Mouse (Mus musculus) bone marrow macrophage, adult 2 months (primary cell): ENCODE data around the gene Ogg1.

Experiments
- CTCF ChIP-seq: IDR thresholded peaks from 2 replicates; pipeline ENCODE4 v1.5.1; 2012; ENCODE audit warnings: low read depth, mild to moderate bottlenecking, low read length, moderate library complexity
- POLR2A ChIP-seq: IDR thresholded peaks from 2 replicates; pipeline ENCODE4 v1.6.1; 2012; ENCODE audit warnings: mild to moderate bottlenecking, low read depth, low read length, borderline replicate concordance

DNA sequence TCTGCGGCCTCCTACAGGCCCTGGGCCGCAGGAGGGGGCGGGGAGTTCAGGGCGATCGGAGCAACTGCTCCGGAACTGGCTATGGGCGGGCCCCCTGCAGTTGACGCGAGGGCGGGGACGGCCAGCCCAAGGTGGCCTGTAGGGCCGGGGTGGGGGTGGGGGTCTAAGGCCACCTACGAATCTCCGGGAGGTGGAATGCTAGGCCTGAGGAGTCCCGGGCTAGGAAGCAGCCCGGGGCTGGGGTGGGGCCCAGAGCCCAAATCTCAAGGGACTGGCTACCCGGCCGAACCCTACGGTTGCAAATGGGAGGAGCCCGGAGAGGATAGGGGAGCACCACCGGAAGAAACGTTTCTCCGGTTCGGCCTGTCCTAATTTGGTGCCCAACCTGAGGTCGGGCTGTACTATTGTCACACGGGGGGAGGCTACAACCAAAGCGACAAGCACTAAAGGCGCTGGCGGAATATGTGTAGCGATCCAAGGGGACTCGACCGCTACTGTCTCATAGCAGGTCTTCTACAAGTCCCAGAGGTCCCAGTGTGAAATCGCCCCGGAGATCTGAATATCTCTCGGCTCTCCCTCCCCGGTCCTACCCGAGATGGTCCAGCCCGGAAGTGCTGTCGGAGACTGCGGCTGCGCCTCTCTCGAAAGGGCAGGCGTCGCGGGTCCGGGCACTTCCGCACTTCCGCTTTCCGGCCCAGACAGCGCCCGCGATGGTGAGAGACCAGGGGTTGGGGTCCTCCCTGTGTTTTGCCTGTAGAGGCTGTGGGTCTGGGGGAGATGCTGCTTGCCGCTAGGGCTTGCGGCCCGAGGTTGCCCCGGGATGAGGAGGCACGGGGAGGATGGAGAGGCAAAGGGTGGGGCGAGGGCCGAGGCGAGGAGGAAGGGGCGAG lies 51.0 kb downstream of the Ogg1 start, which contains the start of the genes Tada3 and Arpc4:
- no peak for TF ChIP-seq CTCF
- TF ChIP-seq POLR2A = peak; percentile 29; the same call in 1 of the 2 replicates
